Mouse (Mus musculus) right cerebral cortex, adult 2 months (tissue): ENCODE measurements around the gene Fign.
A peak's percentile ranks its signal among the peaks of the same experiment; 100 is the strongest.

ENCODE experiments used
- DNase-seq, 2 experiments: peaks; one replicate each; pipeline ENCODE4 v3.0.0; 2021 to 2022; ENCODE audit warnings: low spot score in 2 of 2

Fign gene

DNA sequence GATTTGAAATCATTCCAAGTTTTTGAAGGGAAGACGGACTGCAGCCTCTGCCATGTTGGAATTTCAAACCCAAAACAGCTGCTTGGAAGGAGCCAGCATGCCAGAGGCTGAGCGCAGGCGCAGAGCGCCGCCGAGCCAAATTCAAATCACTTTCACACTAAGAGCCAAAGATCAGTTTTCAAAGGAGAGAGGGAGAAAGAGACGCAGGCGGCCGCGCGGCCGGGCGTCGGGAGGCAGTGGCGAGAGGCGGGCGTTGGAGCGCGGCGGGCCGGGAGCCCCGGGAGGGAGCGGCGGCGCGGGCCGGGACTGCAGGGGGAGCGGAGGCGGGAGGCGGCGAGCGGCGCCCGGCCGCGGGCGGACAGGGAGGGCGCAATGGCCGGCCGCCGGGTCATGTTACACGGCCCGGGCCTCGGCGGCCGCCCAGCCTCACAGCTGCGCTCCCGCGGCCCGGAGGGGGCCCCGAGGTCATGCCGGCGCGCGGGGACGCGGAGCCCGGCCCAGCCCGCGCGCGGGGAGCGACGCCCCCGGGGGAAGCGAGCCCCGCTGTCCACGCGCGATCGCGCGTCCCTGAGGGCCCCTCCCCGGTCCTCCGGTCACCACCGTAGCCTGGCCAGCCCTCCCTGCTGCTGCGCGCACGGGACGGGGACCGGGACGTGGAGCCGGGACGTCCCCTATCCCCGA is at the start of gene Fign:
Gene Fign, minus strand, starts transcription at position 102 of the 681 bp plus-strand sequence.
- DNase-seq, result peak; percentile 60 to 76

DNA sequence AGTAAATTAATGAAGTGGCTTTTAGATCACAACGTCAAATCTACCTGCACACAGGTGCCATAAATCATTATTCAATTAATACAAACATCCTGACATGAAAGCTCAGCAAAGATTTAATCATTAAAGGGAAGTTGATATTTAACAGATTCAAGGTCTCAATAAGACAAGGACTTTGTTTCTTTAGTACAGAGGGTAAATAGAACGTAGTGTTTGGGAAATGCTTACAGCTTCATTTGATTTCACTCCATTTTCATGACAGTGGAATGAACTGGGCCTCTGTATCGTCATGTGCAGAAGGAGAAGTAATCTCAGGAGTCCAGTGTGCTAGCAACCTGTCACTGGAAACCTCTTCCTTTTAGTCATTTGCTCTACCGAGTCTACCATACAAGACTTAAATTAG is 35.8 kb upstream of the Fign start:
- DNase-seq, result no peak

- DNase-seq, result no peak
These were observed 22.7 kb upstream of the Fign start for GRCm38 (mm10) chr2:64120495-64120894.

DNA sequence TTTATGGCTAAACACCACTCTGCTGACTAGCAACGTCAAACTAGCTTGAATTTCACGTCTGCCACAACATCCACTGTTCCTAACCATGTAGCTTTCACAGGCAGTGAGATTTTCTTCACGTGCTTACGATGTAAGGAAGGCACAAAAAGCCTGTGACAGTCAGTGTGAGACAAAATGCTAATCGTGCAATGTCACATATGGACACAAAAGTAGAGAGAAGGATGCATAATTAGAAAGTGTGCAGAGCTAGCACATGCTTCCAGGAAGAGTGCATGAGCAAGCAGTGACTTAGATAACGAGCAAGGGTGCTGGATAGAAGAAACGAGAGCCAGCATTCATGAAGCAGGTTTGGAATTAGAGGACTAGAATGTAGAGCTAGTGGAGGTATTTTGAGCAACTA is 18.8 kb upstream of the Fign start:
- DNase-seq, result no peak

GRCm38 (mm10) chr2:64111133-64111532 is 13.3 kb upstream of the Fign start:
- DNase-seq, result no peak

GRCm38 (mm10) chr2:64109860-64110259 is 12.0 kb upstream of the Fign start:
- no peak for DNase-seq

- DNase-seq, result no peak
These were observed 10.2 kb upstream of the Fign start for GRCm38 (mm10) chr2:64108040-64108439.

DNA sequence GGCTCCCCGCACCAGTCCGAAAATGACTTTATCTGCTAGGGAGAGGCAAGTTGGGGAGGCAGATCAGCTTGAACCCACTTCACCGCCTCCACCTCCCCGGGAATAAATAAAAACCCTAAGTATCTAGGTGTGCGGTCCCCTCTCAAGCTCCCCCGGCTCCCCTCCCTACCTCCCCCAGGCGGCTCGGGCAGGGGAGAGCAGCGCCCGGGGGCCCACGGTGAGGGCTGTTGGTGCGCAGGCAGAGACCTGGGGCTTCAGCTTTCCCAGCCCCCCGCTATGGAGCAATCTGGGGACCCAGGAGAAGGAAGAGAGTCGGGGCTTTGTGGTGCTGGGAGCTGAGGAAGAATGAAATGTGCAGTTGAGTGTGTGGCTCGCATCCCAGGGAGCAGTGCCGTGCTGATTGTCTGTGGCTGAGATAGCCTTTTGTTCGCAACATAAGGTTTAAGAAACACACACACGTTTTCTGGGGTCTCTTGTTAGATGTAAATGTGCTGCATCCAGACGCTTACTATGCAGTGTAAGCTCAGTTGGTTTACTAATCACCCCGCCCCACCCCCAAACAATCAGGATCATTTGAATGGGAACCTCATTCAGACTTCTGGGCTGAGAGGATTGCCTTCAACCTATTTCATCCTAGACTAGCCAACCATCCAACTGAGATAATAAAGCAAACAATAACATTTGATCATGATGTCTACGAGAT is 931 bp upstream of the Fign start:
- no peak for DNase-seq

DNA sequence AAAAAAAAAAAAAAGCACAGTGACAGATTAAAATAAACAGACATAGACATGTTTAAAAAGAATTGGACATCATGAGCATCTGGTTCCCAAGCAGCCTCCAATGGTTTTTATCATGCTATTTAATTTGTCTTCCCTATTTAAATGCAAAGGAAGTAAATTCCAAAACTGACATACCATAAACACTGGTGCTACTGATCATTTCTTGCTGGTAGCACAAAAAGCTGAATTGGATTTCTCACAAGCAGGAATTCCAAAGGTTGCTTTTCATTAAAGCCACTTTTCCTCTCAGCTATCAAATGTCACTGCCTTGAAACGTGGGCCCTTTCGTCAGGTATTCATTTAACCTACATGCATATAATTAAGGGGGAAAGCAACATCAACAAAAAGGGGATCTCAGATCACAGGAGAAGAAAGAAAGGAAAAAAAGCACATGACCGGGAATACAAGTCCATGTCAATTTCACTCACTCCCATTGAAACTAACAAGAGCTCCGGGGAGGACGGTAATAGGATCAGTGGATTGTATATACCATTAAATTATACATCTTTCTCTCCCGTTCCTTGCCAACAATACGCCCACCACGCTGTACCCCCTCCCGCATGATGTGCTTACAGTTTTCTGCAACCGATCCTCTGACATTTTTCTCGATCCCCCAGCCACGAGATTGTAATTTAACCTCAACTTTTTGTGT is 972 bp downstream of the Fign start:
- no peak for DNase-seq

DNA sequence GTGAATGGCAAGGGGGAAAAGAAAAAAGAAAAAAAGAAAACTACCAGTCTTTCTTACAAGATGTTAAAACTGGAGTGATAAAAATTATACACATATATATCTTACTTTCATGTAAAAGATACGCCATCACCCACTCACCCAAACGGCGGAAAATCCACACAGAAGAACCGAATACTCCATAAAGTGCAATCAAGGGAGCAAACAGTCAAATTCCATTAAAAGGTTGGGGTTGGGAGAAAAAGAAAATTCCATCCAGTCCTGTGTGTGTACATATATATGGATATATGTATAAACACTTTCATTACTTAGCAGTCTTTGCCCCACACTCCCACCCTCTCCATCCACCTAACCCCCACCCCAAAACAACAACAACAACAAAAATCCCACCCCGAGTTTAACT is 1.7 kb downstream of the Fign start:
- no peak for DNase-seq

DNA sequence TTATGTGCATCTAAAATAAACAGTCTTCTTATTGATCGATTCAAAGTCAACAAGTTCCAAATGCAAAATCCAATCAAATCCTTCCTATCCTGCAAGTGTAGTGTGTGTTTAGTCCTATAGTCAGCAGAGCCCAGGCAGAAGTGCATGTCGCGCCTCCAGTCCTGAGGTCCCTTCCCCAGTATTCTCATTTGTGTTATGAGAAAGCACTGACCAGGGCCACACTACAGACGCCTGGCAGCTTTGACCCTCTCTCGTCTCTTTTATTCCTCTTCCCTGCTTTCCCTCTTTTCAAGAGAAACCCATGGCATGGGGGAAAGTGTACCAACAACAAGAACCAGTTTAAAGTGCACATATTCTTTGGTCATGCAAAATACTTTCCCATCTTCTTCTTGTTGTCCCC is 2.3 kb downstream of the Fign start:
- DNase-seq, result no peak

- DNase-seq, result no peak
These were observed 4.8 kb downstream of the Fign start for GRCm38 (mm10) chr2:64093087-64093486.

DNA sequence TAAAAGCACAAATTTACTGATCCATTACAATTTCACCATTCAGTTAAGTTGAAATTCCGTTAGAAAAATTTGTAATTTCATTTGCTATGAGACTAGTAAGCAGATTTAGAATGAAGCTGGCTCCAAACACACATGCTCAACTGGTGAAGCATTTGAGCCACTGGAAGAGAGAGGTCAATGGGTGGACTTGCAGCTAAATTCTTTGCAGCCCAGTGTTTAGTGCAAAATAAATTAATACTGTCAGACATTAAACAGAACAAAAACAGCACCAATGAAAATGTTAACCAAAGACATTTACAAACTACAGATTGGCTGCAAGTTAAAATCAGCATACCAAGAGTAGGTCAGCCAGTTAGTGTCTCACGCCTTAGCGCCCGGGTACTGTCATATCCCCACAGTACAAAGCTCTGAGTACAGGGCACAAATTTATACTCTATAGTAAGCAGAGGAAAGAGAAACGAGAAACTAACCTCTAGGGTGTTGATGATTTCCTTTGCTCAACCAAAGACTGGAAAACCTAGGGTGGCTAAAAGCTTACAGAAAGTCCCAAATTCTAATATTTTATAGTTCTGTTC is 13.9 kb downstream of the Fign start:
- no peak for DNase-seq

GRCm38 (mm10) chr2:64079765-64080164 is 18.1 kb downstream of the Fign start:
- DNase-seq, result no peak

DNA sequence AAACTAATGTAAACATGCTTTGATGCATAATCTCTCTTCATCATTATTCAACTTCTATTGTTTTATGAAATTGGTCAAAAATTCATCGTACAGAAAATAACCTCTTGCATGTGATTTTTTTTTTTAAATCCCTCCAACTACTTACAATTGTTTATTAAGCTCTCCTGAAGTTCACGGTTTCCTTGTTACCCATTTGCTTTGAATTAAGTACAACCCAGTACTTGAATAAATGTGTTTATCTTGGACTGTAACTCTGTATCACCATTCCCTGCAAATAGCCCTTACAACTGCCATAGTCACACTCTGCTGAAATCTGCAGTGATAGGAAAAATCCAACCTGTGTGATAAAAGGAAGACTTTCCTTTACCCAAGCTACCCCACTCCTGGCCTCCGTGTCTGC is 19.3 kb downstream of the Fign start:
- no peak for DNase-seq

DNA sequence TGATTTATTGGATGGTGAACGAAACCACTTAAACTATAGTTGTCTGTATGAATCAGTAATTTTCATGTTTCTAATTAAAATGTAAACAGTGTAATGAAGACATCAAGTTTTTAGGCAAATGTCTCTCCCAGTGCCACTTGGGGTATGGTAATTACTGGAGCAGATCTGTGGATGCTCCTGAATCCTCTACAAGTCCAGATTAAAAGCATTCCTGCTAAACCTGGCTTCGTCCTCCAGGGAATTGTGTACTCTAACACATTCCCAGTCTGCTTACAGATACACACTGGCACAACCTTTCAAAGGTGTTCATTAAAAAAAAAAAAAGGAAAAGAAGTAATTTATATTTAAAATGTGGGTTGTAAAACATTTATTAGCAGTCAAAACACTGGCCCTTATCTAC is 20.0 kb downstream of the Fign start:
- DNase-seq, result no peak

- no peak for DNase-seq
These were observed 22.0 kb downstream of the Fign start for GRCm38 (mm10) chr2:64075873-64076272.

DNA sequence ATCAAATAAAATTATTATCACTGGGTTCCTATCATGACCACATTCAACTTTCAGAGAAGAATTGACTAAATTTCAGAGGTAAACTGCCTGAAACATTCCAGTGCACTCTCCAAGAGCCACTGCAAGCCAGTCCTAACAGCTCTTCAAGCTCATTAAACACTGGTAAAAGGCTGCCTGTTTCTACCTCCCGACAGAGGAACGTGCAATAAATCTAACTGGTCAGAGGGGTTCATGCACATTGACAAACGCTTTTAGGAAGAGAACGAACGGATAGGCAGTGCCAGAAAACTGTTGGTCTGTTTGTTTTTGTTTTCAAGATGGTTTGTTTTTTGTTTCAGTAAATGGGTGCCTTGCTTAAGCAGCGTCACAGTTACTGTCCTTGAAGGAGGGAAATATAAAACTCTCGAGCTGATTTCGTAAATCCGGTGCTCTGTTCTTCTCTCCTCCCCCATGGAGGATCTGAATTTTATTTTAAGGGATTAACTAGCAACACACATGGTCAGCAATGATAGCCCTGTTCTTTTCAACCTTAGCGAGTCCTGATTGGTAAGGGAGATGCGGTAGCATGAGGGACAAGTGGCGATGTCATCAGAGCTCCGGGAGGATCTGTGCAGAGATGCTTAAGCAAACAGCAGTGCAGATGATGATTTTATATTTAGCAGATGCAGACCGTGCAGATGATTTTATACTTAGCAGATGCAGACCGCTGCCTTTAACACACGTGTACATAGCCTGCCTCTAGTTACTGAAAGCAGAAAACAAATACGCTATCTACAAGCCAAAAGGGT is 23.0 kb downstream of the Fign start:
- no peak for DNase-seq

GRCm38 (mm10) chr2:64072158-64072557 is 25.7 kb downstream of the Fign start:
- DNase-seq, result no peak

DNA sequence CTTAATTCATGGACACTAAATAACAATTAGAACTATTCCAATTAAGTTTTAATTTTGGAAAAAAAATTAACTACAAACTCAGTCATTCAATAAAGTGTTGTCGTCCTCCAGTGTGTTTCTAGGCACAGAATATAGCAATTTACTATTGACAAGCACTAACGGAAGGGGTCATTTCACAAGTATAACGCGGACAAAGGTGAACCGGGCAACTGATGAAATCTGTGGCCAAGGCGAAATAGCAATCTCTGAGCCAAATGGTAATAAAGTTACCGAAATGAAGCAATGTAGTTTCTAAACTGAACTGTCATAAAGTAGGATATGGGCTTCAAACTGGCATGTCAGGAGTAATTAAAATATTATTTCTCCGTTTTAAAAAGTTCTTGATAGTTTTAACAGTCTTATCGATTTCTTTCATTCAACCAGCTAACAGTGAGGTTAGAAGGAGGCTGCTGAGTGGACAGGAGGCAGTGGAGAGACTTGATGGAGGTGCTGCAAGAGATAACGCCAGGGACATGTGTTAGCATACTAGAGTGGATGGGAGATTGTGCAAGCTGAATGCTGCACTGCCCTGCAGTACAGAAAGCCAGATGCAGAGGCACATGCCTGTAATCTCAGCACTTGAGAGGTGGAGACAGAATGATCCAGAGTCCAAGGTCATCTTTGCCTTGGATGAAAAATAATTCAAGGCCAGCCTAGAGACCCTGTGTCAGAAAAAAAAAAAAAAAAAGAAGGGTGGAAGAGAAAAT is 27.7 kb downstream of the Fign start:
- DNase-seq, result no peak

DNA sequence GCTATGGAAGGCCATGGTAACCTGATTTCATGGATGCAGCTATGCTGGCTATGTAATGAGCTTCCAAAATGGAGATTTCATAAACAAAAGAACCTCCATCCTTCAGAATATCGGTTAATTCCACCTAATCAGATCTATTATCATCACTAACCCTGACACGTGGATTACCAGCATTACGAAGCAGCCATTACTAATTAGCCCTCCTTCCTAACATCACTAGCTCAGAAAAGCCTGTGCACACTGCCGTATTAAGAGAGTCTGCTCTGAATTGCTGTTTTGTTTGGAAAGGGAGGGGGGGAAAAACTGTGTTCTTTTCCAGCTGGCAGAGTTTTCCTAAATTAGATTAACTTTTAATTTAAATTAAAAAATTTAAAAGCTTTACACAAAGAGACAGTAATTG is 32.3 kb downstream of the Fign start:
- no peak for DNase-seq
